Mouse (Mus musculus) kidney, postnatal 4 days (tissue): ENCODE results near the gene Sdr9c7.
"Not testable (repeated sequence)": the region's sequence is repeated elsewhere in the genome, so short reads cannot be mapped to it uniquely, and the experiment has no call there.

Experiments
- DNase-seq, 2 experiments: peaks; one replicate each; pipeline ENCODE4 v3.0.0; 2021; ENCODE audit warnings: mixed read lengths in 2 of 2

Gene Sdr9c7

DNA sequence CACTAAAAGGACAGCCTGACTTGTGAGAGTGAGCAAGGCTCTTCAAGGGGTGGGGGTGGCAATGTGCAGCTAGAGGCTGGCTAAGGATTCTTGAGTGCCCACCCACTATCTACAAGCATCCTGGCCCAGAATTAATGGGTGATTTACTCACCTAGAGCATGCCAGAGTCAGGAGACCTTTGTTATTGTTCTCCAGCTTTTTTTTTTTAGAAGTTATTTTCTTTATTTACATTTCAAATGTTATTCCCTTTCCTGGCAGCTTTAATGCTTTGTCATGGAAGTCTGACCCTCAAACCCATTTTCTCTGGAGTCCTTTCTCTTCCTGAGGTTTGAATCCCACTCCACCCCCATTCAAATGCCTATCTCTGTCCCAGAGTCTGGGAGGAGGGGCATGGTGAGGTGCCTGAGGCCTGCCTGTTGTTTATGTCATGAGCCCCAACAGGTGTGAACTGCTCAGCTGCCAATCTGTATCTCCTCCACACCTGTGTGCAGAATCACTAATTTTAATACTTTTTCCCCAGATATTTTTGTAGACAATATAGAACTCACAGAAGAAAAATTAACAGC lies 9.2 kb downstream of the Sdr9c7 start:
- DNase-seq: no peak

DNA sequence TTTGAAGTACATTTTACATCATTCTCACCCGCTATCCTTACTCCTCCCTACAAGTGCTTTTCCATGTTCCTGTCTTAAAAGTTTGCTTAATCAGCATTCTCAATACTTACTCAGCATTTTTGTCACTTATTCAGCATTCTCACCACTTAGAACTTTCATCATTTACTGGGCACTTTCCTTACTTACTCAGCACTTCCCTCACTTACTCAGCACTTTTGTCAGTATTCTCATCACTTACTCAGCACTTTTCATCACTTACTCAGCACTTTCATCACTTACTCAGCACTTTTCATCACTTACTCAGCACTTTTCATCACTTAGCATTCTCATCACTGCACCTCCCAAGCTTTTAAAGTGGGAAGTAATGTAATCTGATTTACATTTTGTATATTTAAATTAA lies 17.3 kb downstream of the Sdr9c7 start:
- no peak for DNase-seq

DNA sequence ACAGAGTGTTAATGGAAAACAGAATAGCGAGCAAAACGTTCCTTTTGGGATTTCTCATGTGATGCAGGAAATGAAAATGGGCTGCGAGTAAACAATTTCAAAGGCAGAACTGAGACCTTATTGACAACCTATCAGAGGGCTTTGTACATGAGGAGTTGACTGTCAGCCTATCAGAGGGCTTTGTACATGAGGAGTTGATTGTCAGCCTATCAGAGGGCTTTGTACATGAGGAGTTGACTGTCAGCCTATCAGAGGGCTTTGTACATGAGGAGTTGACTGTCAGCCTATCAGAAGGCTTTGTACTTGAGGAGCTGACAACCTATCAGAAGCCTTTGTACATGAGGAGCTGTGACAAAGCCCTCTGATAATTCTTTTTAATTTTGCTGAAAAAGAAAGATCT lies 18.9 kb downstream of the Sdr9c7 start:
- DNase-seq: not testable (repeated sequence)

DNA sequence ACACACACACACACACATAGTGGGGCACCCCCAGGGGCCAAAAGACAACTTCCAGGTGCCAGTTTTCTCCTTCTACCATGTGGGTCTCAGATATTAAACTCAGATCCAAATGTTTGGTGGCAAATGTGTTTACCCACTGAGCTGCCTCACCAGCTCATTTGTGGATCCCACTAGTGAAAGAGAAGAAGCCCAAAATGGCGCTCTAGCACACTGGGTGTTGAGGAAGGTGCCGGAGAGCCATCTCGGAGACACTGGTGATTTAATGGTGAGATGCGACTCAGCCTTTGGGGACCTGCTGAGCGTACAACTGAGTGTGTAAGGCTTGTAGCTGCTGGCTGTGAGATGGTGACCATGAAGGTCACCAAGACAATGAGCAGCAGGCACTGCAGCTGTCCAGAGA lies 19.3 kb downstream of the Sdr9c7 start:
- no peak for DNase-seq

DNA sequence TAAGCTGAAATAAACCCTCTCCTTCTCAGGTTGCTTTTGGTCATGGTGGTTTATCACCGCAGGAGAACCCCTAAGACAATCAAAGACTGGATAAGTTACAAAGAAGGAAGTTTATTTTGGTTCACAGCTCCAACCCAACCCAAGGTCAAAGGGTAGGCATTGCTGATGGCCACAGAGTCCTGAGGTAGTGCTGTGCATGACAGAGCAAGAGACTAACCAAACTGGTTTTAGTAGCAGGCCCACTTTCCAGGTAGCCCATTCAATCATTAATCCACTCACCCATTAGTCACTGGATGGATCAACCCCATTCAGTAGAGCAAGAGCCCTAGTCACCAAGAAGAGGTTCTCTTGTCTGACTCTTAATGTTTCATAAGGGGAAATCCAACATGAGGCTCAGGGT lies 23.9 kb downstream of the Sdr9c7 start:
- no peak for DNase-seq

DNA sequence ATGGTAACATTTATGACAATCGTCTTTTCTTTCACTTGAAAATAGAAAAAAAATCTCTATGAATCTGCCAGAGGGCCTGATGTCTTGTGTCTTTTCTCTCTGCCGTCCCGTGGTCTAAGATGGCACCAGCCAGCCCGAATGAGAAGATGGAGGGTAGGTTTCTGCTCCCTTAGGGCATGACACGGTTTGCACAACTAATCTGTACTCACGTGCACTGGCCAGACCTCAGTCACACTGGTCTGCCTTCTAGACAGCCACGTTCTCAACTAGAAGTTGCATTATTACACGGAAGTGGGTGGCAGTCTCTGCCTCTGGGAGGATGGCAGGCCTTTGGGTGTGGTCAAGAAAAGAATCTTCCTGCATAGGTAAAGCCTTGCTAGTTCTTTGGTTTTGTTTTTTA lies 24.7 kb downstream of the Sdr9c7 start:
- DNase-seq: no peak

DNA sequence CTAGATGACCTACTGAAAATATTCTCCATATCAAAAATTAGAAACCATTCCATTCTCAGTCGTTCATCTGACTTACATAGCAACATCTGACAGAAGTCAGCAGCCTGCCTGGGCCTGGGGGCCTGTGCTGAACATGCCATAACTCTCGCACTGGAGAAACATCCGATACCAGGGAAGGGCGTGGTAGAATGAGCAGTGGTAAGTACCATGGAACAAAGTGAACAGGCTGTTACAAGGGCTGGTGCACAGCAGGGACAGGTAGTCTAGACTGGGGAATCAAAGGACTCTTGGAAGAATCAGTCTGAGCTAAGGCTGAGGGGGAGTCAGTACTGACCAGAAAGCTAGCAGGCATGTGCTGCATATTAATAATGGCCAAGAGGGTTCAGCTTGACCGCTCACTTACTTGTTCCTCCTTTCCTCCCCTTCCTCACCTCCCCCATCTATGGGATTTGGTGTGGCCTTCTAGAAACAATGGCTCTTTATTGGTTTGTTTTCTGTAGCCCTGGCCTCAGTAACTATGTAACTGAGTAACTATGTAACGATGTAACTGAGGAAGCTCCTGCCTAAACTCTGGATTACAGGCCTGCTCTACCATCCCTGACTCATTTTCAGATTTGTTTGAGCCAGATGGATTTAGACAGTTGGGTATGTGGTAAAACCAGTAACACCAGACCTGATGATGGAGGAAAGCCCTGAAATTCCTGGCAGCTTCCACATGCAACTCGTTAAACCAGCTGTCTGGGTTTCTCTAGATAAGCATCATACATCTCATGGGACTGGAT lies 26.5 kb downstream of the Sdr9c7 start:
- DNase-seq: peak in 1 of 2 experiments; percentile 32

DNA sequence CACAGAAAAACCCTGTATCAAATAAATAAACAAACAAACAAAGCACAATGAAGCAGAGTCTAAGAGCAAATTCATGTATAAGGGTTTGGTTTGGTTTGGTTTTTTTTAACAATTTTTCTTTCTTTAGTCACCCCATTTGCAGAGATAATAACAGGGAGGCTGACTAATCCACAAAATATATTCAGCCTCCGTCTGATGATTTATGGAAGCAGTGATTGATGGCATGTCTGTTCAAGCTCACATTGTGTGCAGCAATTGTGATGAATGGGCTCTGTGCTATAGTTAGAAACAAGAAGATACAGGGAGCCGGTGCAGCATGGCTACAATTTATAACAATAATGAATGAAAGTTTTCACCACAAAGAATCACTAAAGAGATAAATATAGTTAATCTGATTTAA lies 29.4 kb downstream of the Sdr9c7 start:
- DNase-seq: no peak

DNA sequence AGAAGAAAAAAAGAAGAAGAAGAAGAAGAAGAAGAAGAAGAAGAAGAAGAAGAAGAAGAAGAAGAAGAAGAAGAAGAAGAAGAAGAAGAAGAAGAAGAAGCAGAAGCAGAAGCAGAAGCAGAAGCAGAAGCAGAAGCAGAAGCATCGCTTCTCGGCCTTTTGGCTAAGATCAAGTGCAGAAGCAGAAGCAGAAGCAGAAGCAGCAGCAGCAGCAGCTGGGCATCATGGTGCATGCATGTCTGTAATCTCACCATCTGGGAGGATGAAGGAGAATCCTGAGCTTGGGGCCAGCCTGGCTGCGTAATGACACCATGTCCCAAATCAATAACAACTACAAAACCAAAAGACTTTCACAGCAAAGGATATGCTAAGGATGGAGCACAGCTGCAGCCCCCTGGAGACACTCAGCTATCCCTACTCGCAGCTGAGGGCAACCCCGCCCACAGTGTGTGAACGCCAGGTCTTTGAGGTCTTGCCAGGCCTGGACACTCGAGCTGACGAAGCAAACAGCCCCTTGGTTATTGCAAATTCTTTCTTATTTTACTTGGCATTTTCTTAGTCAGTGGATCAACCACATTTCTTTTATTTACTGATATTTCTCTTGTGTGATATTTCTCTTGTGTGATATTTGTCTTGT lies 34.1 kb downstream of the Sdr9c7 start:
- DNase-seq: peak; percentile 35 to 39

DNA sequence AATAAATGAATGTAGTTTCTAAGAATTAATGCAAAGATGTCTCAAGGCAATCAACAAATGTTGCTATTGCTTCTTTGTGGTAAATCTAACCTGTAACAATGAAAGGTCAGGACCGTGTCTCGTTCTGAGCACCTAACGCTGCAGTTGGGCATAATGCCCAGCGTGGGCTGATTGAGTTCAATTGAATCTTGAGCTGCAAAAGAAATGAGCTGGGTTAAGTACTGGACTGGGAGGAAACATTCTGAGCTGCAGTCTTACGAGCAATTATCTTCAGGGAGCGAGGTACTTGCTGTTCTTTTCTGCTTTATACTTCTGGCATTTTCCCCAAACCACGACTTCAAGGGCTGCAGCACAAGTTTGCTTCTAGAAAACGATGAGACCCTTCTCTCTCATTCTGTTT lies 38.0 kb downstream of the Sdr9c7 start:
- peak in 1 of 2 experiments; percentile 26 for DNase-seq

DNA sequence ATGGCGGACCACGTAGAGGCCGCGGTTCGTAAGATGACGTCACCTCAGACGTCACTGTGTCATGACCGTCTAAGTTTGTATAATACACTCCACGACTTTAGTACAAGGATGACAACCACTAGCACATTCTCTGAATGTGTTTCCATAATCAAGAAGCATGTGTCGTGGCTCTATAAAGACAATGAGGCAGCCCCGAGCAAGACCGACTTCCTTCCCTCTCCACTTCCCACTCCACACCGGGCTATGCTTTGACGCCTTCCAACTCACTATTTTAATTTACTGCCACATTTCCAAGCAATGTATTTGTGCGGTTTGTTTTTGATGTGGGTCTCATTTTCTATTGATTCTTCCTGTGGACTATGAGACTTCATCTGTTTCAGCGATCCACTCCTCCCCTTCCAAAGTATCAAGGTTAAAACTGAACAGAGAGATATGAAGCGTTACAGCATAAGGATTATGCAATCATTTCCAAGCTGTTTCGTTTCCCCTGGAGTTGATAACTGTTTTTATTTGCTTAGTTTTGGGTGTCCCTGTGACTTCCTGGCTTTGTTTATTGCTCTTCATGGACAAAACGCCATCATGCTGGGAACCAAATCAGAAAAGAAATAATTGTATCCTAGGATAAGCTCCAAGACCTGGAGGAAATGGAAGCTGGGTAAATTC lies 38.6 kb downstream of the Sdr9c7 start:
- no peak for DNase-seq

DNA sequence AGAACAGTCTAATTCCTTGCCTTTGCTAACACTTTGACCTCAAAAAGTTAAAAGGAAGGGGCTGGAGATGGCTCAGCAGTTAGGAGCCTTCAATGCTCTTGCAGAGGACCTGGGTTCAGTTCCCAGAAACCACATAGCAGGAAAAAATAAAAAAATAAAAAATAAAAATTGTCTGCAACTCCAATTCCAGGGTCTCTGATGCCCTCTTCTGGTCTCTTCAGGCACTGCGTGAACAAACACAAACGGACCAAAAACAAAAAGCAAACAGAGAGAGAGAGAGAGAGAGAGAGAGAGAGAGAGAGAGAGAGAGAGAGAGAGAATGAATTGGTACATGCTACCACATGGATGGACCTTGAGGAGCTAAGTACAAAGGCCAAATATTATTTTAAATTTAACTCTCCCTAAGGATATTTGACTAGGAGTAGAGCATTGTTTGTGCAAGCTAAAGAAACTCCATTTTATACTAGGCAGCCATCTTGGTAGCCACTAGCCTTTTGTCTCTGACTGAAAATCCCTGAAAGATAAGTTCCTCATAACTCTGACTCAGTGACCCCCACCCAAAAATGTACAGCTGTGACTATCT lies 39.2 kb downstream of the Sdr9c7 start:
- peak; percentile 84 to 87 for DNase-seq

DNA sequence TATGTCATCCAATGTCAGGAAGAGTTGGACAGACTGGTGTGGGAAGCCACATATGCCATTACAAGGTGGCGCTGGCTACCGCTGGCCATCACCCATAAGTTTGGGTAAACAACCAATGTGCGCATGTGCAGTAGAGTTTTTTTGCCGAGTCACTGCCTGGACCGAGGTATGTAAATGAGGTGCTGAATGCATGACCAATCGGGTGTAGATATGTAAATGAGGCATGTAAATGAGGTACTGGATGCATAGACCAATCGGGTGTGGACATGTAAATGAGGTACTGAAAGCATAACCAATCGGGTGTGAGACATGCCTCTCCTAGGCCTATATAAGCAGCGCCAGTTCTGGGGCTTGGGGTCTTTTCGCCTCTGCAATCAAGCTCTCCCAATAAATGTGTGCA lies 41.3 kb downstream of the Sdr9c7 start:
- DNase-seq: not testable (repeated sequence)

DNA sequence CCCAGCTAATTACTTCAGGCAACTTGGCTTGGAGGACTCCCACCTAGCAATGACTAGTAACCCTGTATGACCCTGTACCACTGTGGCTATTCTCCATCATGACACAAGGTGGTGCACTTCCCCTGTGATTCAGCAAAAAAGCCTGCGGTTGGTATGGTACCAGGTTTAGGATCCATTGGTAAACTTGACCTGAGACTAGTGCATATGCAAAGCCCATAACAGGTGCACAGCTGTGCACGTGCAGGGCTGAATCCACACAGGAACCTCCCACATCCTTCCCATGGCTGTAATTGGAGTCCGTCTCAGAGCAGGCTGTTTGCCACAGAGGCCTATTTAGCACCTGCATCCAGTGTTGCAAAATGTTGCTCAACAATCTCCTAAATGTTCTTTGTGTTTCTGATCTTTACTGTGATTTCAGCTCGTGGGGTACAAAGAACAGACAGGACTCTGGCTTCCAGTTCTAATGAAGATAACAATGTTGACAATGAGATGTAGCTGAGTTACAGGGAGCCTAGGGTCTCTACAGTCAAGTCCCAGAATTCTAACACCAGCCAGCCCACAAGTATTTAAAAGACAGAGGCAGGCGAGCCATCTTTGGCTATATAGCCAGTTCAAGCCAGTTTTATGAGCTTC lies 47.2 kb downstream of the Sdr9c7 start:
- peak; percentile 59 to 68 for DNase-seq

DNA sequence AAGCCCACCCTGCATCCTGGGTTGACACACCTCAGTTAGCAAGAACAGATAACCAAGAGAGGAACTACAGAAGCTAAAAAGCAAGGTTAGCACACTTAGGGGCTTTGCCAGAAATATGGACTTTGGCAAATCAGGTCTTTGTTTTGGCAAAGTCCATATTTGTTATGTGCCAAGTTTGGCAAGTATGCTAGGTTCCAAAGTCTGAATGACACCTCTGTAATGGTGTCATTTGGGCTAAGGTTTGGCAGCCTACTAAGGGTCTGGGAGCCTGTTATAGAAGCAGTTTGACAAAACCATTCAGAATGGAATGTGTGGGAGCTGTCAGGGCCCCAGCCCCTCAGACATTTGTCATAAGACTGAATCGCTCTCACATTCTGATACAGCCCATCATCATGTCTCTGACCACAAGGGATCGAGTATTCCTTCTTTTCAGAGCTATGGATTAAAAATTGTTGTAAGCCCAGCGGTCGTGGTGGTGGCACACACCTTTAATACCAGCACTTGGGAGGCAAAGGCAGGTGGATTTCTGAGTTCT lies 51.3 kb downstream of the Sdr9c7 start:
- no peak for DNase-seq

DNA sequence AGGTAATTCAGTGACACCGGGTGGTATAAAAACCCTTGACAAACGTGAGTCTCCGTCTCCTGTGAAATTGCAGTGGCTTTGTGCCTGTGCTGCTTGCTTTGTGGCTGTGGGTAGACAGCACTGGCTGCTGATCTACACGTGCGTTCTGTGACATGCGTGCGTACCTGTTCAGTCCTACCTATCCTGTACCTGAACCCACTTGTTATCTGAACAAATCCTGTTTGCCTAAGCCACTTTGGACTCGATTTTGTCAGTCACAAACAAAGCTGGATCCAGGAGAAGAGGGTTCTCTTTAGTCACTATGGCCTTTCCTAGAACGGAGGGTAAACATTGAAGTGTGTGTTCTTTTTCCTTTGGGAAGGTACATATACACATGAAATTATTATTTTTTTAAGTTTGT lies 53.1 kb downstream of the Sdr9c7 start:
- DNase-seq: no peak

DNA sequence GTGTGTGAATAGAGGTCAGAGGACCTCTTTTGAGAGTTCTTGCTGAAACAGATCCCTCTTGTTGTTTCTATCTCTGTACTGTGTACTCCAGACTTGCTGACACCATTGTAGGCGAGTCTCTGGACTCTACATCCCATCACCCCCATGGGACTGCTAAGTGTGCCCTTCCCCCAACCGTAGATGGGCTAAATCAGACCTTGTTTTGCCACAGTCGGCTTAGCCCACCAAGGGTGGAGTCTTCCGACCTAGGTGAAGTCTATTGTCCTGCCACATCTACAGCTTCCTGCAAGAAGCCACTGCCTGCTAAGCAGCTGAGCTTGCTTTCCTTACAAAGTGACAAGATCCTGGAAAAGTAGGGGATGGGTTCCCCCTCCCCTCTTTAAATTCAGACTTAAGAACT lies 53.5 kb downstream of the Sdr9c7 start:
- DNase-seq: no peak

DNA sequence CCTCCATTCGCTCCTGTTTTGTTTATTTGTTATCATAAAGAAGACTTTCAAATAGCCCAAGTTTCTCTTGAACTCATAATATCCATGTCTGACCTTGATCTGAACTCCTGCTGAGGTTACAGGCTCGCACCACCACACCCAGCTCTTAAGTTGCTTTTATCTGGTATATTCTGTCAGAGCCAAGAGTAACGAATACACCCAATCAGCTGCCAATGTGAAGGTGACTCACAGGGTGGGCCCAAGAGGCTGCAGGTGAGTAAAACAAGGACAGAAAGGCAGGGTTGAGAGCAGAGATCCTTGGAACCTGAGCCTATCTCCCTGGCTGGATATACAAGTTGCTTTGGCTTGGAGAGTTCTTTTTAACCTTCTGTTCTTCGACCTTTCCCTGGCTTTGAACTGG lies 56.7 kb downstream of the Sdr9c7 start:
- no peak for DNase-seq

DNA sequence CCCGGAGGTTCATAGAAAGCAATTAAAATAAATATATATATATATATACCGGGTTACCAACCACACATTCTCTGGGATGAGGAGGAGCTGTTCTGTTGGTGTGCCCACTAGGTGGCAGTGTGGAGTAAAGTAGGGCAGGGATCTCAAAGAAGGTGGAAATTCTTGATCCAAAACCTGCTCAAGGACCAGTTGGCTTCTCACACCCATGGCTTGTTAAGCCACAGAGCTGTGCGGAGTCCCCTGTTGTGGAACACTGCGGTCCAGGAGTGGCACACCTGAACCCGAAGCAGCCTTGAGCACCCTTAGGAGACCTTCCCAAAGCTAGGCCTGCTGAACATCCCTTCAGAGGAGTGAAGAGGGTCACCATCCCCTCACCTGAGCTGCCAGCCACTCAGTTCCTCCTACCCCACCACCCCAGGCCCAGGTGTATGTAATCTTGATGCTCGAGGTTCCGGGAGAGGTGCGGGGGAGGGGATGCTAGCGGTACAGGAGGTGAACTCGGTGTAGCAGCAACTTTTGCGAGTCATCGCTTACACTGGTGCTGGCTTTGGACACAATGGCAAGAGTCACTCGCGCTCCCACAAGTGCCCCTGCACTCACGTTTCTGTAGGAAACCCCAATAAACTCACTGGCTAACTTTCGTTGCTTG lies 58.0 kb downstream of the Sdr9c7 start:
- peak; percentile 88 to 89 for DNase-seq

DNA sequence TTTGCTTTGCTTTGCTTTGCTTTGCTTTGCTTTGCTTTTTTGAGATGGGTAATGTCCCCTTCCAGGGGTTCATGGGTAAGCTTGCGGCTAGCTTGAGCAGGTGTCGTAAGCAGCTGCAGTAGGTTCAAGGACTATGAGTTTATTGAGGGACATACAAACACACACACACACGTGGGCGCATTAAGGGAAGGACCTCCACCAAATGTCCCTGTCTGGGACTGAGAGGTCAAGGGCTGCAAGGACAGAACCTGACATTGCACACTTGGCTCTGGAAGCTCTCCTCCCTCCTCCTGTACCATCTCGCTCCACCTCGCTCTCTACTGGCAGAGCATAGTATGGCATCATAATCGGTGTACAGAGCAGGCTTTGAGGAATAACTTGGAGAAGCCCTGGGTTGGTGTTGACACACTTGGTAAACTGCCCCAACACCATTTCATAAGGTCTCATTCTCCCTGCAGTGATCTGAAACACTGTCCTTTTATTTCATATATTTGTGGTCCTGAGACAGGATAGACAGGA lies 60.9 kb downstream of the Sdr9c7 start:
- DNase-seq: no peak
